Mouse (Mus musculus): ENCODE measurements around the gene 4930452B06Rik. TPM values are rescaled to one million over a fixed set of nuclear protein-coding genes. Genes with fewer than 3 reads are reported as not detected.
A peak's percentile ranks its signal among the peaks of the same experiment; 100 is the strongest.
"Not testable (repeated sequence)": the region's sequence is repeated elsewhere in the genome, so short reads cannot be mapped to it uniquely, and the experiment has no call there.

Gene 4930452B06Rik
- 1 to 10 TPM; 5.1 TPM for total RNA-seq (2021)
- long read RNA-seq, experiment 1, partial matches to known transcripts, result 1 of 3 reads
- long read RNA-seq, experiment 1, other reads (novel, unspliced or antisense), result 2 of 3 reads
- long read RNA-seq, experiment 2, partial matches to known transcripts, result 4 of 9 reads
- long read RNA-seq, experiment 2, other reads (novel, unspliced or antisense), result 3 of 9 reads

- DNase-seq (ENCODE audit: low spot score in 2 of 2), result peak; percentile 42 to 52
Measured at GRCm38 (mm10) chr14:8665636-8666411, at the start of gene 4930452B06Rik. 4930452B06Rik (minus strand) TSS chr14:8666240.

DNA sequence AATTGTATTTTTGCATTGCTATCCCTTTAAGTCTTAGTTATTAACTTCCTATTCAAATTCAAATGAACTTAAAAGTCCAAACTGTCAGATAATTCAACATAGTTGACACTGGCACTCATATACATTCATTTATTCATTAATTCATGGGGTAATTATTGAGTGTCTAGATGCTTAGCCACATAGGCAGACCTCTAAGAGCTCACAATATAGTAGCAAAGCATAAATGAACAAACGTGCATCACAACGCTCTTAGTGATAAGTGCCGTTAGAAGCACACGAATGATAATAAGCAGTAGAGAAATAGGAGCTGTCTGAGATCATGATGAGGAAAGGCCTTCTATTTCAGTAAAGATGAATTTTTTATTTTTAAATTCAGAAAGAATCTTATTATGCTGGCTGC is 46.6 kb upstream of the 4930452B06Rik start:
- DNase-seq (ENCODE audit: low spot score in 2 of 2), result no peak

DNA sequence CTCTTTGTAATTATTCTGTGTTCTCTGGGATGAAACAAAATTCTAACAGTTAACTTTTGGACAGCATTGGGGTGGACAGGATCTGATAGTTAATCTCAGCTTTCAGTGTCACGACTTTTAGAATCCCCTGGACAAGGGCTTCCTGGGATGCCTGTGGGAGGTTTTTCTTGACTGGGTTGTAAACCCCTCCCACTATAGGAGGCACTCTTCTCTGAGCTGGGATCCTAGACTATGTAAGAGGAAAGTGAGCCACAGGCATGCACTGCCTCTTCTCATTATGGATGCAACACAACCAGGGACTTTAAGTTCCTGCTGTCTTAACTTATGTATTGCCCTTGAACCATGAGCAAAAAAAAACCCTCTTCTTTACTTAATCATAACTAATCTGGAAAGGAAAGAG is 23.4 kb upstream of the 4930452B06Rik start:
- DNase-seq (ENCODE audit: low spot score in 2 of 2), result no peak

DNA sequence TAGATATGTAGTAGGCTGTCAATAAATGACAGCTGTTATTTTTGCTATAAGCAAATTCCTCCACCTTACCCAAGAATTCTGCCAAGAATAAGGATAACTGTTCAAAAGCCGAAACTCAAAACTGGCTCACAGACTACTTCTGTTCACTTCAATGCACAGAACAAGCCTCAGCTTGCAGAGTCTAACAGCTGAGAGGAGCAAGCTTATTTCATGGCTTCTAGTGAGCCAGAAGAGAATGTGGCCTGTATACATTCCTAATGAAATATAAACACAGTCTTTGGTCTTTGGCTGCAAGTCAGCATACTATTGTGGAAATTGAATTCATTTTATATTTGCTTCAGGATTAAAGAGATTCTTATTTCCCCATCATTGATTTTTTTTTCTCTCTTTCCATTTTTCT is 22.4 kb upstream of the 4930452B06Rik start:
- no peak for DNase-seq (ENCODE audit: low spot score in 2 of 2)

- no peak for DNase-seq (ENCODE audit: low spot score in 2 of 2)
Measured at GRCm38 (mm10) chr14:8686185-8686584, 20.1 kb upstream of the 4930452B06Rik start.

- no peak for DNase-seq (ENCODE audit: low spot score in 2 of 2)
Measured at GRCm38 (mm10) chr14:8679896-8680295, 13.9 kb upstream of the 4930452B06Rik start.

DNA sequence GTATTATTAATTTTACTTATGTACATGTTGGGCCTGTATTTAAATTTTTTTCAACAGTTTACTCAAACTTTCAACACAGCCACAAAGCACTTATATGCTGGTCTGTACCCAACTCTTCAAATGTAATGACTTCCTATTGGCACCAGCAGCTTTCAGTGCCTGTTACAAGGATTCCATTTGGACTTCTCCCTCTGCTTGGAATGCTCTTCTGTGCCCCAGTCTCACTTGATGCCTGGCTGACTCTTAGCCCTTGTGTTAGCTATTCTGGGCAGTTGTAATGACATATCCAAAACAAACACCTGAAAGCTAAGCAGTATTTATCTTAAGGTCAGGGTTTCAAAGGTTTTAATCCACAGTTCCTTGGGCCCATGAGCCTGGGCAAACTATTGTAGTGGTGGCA is 5.7 kb downstream of the 4930452B06Rik start:
- no peak for DNase-seq (ENCODE audit: low spot score in 2 of 2)

- DNase-seq (ENCODE audit: low spot score in 2 of 2), result no peak
Measured at GRCm38 (mm10) chr14:8641650-8642279, 24.3 kb downstream of the 4930452B06Rik start.

DNA sequence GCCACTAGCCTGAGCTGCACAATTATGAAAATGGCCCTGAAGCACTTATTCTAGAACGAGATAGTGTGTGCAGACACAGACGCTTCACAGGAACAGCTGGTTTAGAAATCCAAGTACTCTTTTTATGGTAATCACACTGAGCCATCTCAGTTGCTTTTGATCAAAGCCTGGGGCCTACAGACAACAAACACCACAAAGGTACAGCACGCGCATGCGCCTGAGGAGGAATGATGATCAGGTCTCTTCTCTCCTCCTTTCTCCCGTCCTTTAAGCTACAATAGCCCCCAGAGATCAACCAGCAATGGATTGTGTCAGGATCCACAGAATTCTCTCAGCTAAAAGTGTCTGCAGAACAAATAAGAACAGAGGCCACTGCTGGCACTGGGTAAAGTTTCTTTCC is 33.8 kb downstream of the 4930452B06Rik start:
- DNase-seq (ENCODE audit: low spot score in 2 of 2), result no peak

GRCm38 (mm10) chr14:8628406-8628805 is 37.6 kb downstream of the 4930452B06Rik start:
- DNase-seq (ENCODE audit: low spot score in 2 of 2), result no peak

GRCm38 (mm10) chr14:8627481-8627880 is 38.6 kb downstream of the 4930452B06Rik start:
- no peak for DNase-seq (ENCODE audit: low spot score in 2 of 2)

- no peak for DNase-seq (ENCODE audit: low spot score in 2 of 2)
Measured at GRCm38 (mm10) chr14:8621164-8621563, 44.9 kb downstream of the 4930452B06Rik start.

- DNase-seq (ENCODE audit: low spot score in 2 of 2), result no peak
Measured at GRCm38 (mm10) chr14:8620580-8620979, 45.5 kb downstream of the 4930452B06Rik start.

DNA sequence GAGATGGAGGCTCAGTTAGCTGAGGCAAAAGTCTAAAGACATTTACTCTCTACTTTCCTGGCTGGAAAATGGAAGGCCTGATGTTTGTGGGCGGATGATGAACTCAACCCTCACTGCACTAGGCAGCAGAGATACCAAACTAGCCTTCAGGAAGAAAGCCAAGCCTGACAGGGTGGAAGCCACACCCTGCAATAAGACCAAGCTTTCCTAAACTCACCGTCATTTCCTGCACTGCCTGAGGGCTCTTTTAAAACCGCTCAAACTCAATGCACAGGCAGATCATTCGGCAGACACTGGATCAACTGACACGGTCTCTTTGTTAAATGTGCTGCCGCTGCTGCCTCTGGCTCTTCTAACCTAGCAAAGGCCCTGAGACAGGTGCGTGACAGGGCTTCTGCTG is 50.4 kb downstream of the 4930452B06Rik start:
- DNase-seq (ENCODE audit: low spot score in 2 of 2), result no peak

DNA sequence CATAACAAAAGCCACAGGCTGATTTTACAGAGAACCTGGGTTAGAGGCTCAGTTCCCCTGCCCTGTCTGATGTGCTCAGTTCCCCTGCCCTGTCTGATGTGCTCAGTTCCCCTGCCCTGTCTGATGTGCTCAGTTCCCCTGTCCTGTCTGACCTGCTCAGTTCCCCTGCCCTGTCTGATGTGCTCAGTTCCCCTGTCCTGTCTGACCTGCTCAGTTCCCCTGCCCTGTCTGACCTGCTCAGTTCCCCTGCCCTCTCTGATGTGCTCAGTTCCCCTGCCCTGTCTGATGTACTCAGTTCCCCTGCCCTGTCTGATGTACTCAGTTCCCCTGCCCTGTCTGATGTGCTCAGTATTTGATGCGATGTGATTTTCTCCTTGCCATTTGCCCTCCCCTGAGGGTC is 51.6 kb downstream of the 4930452B06Rik start:
- DNase-seq (ENCODE audit: low spot score in 2 of 2), result not testable (repeated sequence)

DNA sequence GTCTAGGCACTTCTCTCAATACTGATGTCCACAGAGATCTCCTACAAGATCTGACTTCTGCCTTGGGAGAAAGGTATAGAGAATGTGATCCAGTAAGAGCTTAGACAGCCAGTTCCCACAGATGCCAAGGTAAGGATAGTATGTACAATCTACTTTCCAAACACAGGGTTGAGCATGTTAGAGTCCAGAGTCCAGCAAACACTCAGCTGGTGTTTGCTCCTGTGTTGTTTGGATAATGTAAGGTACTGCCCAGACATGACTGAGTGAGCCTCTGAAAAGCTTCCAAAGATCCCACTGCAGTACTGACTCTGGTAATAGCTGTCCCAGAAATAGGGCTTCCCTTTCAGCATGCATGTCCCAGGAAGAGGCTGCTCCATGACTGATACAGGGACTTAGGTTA is 54.0 kb downstream of the 4930452B06Rik start:
- no peak for DNase-seq (ENCODE audit: low spot score in 2 of 2)

- no peak for DNase-seq (ENCODE audit: low spot score in 2 of 2)
Measured at GRCm38 (mm10) chr14:8610108-8610507, 55.9 kb downstream of the 4930452B06Rik start.

DNA sequence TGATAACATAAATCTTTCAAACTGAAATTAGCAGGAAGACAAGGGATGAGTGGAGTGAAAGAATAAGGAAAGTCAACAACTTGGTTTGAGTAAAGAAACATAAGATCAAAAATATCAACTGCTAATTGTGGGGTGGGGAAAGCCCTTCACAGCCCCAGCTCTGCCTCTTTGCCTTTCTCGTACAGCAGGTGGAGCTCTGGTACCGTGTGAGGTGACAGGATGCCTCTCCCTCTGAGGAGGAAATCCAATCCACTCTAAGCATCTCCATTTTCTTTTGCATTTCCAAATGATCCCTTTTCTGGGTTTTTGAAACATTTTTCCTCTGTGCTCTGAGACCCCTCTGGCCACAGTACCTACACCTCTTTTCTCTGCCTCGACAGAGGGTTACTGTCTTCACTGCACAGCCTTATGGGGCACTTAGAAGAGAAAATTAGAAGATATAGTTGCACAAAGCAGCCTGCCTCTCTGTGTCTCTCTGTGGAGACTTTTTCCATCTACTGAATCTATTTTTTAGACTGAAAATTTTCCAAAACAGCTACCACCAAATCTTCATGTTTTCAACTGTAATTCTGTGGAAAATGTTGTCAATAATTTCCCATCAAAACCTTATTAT is 57.4 kb downstream of the 4930452B06Rik start:
- peak in 1 of 2 experiments; percentile 9 for DNase-seq (ENCODE audit: low spot score in 2 of 2)

DNA sequence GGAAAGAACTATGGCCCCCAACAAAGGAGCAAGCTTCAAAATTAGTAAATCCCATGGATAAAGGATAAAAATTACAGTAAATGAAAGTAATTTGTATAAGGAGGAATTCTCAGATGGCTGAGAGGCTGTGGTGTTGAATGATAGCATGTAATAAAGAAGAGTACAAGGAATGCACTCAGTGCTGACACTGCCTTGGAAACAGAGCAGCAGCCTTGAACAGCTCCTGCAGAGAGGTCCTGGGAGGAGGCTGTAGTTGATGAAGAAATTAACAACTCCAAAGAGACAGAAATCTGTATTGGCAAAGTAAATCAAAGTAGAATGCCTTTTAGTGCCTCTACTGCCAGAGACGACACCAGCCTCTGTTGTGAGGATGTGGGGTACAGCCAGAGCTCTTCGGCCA is 61.1 kb downstream of the 4930452B06Rik start:
- DNase-seq (ENCODE audit: low spot score in 2 of 2), result no peak

DNA sequence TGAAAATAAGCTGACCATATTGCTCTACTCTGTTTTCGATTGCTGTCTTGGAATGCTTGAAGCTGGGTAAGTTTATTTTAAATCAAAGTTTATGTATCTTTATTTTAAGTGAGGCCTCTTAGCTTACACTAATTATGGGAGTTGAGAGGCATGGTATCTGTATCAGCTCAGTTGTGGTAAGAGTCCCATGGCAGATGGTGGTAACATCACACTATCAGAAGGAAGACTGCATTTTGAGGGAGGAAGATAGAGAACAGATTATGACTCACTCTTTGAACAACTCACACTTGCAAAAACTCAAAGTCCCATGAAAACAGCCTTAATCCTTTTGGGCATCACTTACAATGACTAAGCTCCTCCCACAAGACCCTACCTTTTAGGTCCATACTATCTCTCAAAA is 81.0 kb downstream of the 4930452B06Rik start:
- no peak for DNase-seq (ENCODE audit: low spot score in 2 of 2)

- DNase-seq (ENCODE audit: low spot score in 2 of 2), result not testable (repeated sequence)
Measured at GRCm38 (mm10) chr14:8551006-8551405, 115.0 kb downstream of the 4930452B06Rik start.

DNA sequence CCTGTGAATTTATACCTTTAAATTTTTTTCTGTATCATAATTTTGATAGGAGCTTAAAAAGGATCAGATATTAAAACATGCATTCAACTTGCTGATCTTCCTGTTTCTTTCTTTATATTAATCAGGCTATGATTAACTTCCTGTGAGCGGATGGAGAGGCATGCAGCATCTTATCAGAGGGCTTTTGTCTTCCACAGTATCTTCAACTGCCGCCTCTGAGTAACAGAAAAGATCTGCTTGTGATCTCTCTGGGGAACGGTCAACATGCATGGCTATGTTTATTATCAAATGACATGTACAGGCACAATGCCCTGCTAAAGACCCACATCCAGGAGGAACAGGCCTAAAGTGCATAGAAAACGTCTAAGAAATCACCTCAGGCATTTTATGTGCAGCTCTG is 116.9 kb downstream of the 4930452B06Rik start:
- DNase-seq (ENCODE audit: low spot score in 2 of 2), result no peak
